Mouse (Mus musculus): ENCODE data around the gene Bloc1s3. TPM values are rescaled to one million over a fixed set of nuclear protein-coding genes. Genes with fewer than 3 reads are reported as not detected.

The Bloc1s3 gene
- total and polyA plus RNA-seq, 3 experiments: 6.1 to 7.5 TPM; not detected in 1

- H3K79me2 ChIP-seq (ENCODE audit: control insufficient read depth, insufficient read depth, low read length, poor library complexity): peaks cover 21% of the 10 kb centered on the region
- DNase-seq (ENCODE audit: low read depth, low spot score): peak; percentile 75
- H3K4me3 ChIP-seq (ENCODE audit: control insufficient read depth in 1 of 2, insufficient read depth in 1 of 2, low read depth in 2 of 2, low read length in 2 of 2): peak overlapping the region; percentile 86 to 94
Measured at GRCm38 (mm10) chr7:19507612-19507981, 570 bp downstream of the Bloc1s3 start.

GRCm38 (mm10) chr7:19506969-19507611, 1.1 kb downstream of the Bloc1s3 start:
- H3K36me3 ChIP-seq (ENCODE audit: control insufficient read depth in 1 of 2, insufficient read depth in 2 of 2, low read length in 2 of 2): peaks cover 0 to 6% of the 10 kb centered on the region in 2 experiments; a peak in 2 of 4 replicates
- H3K27ac ChIP-seq (ENCODE audit: control insufficient read depth, low read depth, low read length): peak overlapping the region; percentile 95
- peaks cover 21% of the 10 kb centered on the region for H3K79me2 ChIP-seq (ENCODE audit: control insufficient read depth, insufficient read depth, low read length, poor library complexity)
- H3K9ac ChIP-seq (ENCODE audit: control insufficient read depth, low read depth, low read length, poor library complexity, severe bottlenecking): peak overlapping the region; percentile 95
- peak; percentile 78 for DNase-seq (ENCODE audit: low read depth, low spot score)
- H3K4me3 ChIP-seq (ENCODE audit: control insufficient read depth in 1 of 2, insufficient read depth in 1 of 2, low read depth in 2 of 2, low read length in 2 of 2): peak overlapping the region; percentile 86 to 94
- peaks cover 0 to 8% of the 10 kb centered on the region in 2 experiments; a peak in 2 of 4 replicates for H3K4me1 ChIP-seq (ENCODE audit: control insufficient read depth in 1 of 2, insufficient read depth in 2 of 2, low read length in 2 of 2)
- H3K27me3 ChIP-seq (ENCODE audit: control insufficient read depth in 1 of 2, insufficient read depth in 2 of 2, low read length in 2 of 2): no peaks in the 10 kb centered on the region
- peak; percentile 67 for TF ChIP-seq NRF1 (IDR thresholded peaks at IDR 0.05; ENCODE audit: insufficient read depth, low read depth, low read length, poor library complexity, severe bottlenecking)
- peak; percentile 4; the same call in 1 of the 2 replicates for TF ChIP-seq TCF12 (IDR thresholded peaks at IDR 0.05; ENCODE audit: low read depth, low read length)
- TF ChIP-seq NELFE (IDR thresholded peaks at IDR 0.05; ENCODE audit: low read depth, low read length): no peak; the same call in 1 of the 2 replicates
- peak in 1 of 2 experiments; percentile 71; a peak in 3 of 4 replicates for TF ChIP-seq POLR2A (IDR thresholded peaks at IDR 0.05; ENCODE audit: control insufficient read depth in 1 of 2, insufficient read depth in 1 of 2, low read depth in 1 of 2, low read length in 2 of 2, poor library complexity in 1 of 2)
- peak; percentile 25; the same call in 1 of the 2 replicates for TF ChIP-seq MAX (IDR thresholded peaks at IDR 0.05; ENCODE audit: low read length)
- H3K9me3 ChIP-seq (replicated peaks; ENCODE audit: insufficient read depth, low read length): no peaks in the 10 kb centered on the region

More at GRCm38 (mm10) chr7:19507612-19507981, 570 bp downstream of the Bloc1s3 start:
- Histone ChIP-seq H3K27me3 (ENCODE audit: control insufficient read depth in 1 of 2, insufficient read depth in 2 of 2, low read length in 2 of 2) (no peaks in the 10 kb centered on the region), H3K36me3 (ENCODE audit: control insufficient read depth in 1 of 2, insufficient read depth in 2 of 2, low read length in 2 of 2) (peaks cover 0 to 6% of the 10 kb centered on the region in 2 experiments; a peak in 2 of 4 replicates), H3K9me3 (replicated peaks; ENCODE audit: insufficient read depth, low read length) (no peaks in the 10 kb centered on the region), H3K4me1 (ENCODE audit: control insufficient read depth in 1 of 2, insufficient read depth in 2 of 2, low read length in 2 of 2) (peaks cover 0 to 8% of the 10 kb centered on the region in 2 experiments; a peak in 2 of 4 replicates), H3K27ac (ENCODE audit: control insufficient read depth, low read depth, low read length) (peak overlapping the region; percentile 95), H3K9ac (ENCODE audit: control insufficient read depth, low read depth, low read length, poor library complexity, severe bottlenecking) (peak overlapping the region; percentile 95)
- peak; percentile 67; the same call in 1 of the 2 replicates for TF ChIP-seq MYC (IDR thresholded peaks at IDR 0.05; ENCODE audit: low read depth, low read length)
- no peak for TF ChIP-seq BHLHE40 (IDR thresholded peaks at IDR 0.05; ENCODE audit: borderline replicate concordance, low read depth, low read length)
- TF ChIP-seq ETS1 (IDR thresholded peaks at IDR 0.05; ENCODE audit: low read depth, low read length): no peak
- no peak; the same call in 1 of the 2 replicates for TF ChIP-seq SIN3A (IDR thresholded peaks at IDR 0.05; ENCODE audit: low read length)
- TF ChIP-seq ZKSCAN1 (IDR thresholded peaks at IDR 0.05; ENCODE audit: low read depth, low read length): no peak
- TF ChIP-seq USF2 (IDR thresholded peaks at IDR 0.05; ENCODE audit: borderline replicate concordance in 1 of 2, insufficient read depth in 1 of 2, low read depth in 1 of 2, low read length in 2 of 2): no peak
- TF ChIP-seq MXI1 (IDR thresholded peaks at IDR 0.05; ENCODE audit: low read depth, low read length): peak; percentile 64; the same call in 1 of the 2 replicates
- TF ChIP-seq CHD1 (IDR thresholded peaks at IDR 0.05; ENCODE audit: low read depth, low read length): no peak
- 0 out of 2 replicates have a peak, but pooled peaks have one; percentile 23 for TF ChIP-seq MAX (IDR thresholded peaks at IDR 0.05; ENCODE audit: low read length)
- TF ChIP-seq ZMIZ1 (IDR thresholded peaks at IDR 0.05; ENCODE audit: low read depth, low read length): no peak
- no peak for TF ChIP-seq HCFC1 (IDR thresholded peaks at IDR 0.05; ENCODE audit: low read depth, low read length)
- no peak for TF ChIP-seq KAT2A (conservative IDR thresholded peaks at IDR 0.05; ENCODE audit: low read depth, low read length)
- no peak for TF ChIP-seq TCF12 (IDR thresholded peaks at IDR 0.05; ENCODE audit: low read depth, low read length)
- no peak for TF ChIP-seq POLR2AphosphoS5 (IDR thresholded peaks at IDR 0.05; ENCODE audit: borderline replicate concordance, low read depth, low read length)
- TF ChIP-seq USF1 (IDR thresholded peaks at IDR 0.05; ENCODE audit: low read depth, low read length): no peak
- TF ChIP-seq POLR2AphosphoS2 (IDR thresholded peaks at IDR 0.05; ENCODE audit: low read length): peak; percentile 6; the same call in 1 of the 2 replicates
- no peak for TF ChIP-seq POLR2A (IDR thresholded peaks at IDR 0.05; ENCODE audit: control insufficient read depth in 1 of 2, insufficient read depth in 1 of 2, low read depth in 1 of 2, low read length in 2 of 2, poor library complexity in 1 of 2)
- no peak for TF ChIP-seq CHD2 (IDR thresholded peaks at IDR 0.05; ENCODE audit: low read length)
- TF ChIP-seq ELF1 (IDR thresholded peaks at IDR 0.05; ENCODE audit: low read depth, low read length): no peak
- no peak for TF ChIP-seq TBP (IDR thresholded peaks at IDR 0.05; ENCODE audit: low read depth, low read length)
